Mouse (Mus musculus): ENCODE data around the gene Map3k12.

- no peak for TF ChIP-seq CTCF (conservative IDR thresholded peaks at IDR 0.05; ENCODE audit: low read length)
- TF ChIP-seq NANOG (IDR thresholded peaks at IDR 0.05; ENCODE audit: borderline replicate concordance, low read length): no peak
- no peak for TF ChIP-seq POU5F1 (IDR thresholded peaks at IDR 0.05; ENCODE audit: borderline replicate concordance, low read length)
Observed at GRCm38 (mm10) chr15:102500479-102500878, 16.4 kb downstream of the Map3k12 start.

Measured in E14TG2a.4 (cell line).